In genomic region chr3:27656764-27657390, GRCm38 (mm10) we compare ENCODE assay signal across 8 mouse cellular contexts. TPM values are rescaled to one million over a fixed set of nuclear protein-coding genes. Genes with fewer than 3 reads are reported as not detected.
A peak's percentile ranks its signal among the peaks of the same experiment; 100 is the strongest.
DNase-seq lines count a peak whose midpoint lies in the region.

No protein-coding gene starts in this region.

- intact Hi-C loops in left cerebral cortex, postnatal 4 days (cut with DNase I) = no loop called here

- DNase-seq in left cerebral cortex, adult 11 months (ENCODE audit: low spot score) = peak; percentile 14
- DNase-seq in left cerebral cortex, postnatal 4 days = no peak
- peak; percentile 69 for DNase-seq in adrenal gland, adult 8-10 months
- DNase-seq in heart, adult 9 months (ENCODE audit: low spot score in 2 of 2) = peak; percentile 80 to 82
- peak; percentile 27 for DNase-seq in lung, postnatal 10 days
- no peak for DNase-seq in spleen, postnatal 14 days (ENCODE audit: low spot score in 2 of 2)
- DNase-seq in layer of hippocampus, postnatal 14 days (ENCODE audit: low spot score in 2 of 2) = no peak
- DNase-seq in right cerebral cortex, postnatal 14 days = no peak

RNA-seq across cellular contexts. Expression of gene Fndc3b, which starts 54.2 kb away (rescaled TPM):
- total RNA-seq in left cerebral cortex, postnatal 4 days (2021) = 10 to 100 TPM; 25.9 to 26.4 TPM
- 100 to 1,000 TPM in 3 of 4 experiments, 10 to 100 TPM in 1; 97.2 to 128 (median 115) TPM for total RNA-seq in adrenal gland, adult 8-10 months (2022)
- 10 to 100 TPM; 23.7 to 31.1 TPM for total RNA-seq in layer of hippocampus, postnatal 14 days (2021)

Comparison
In these comparisons a context has a peak if more than half of its experiments do, and no peak if none do; other contexts are left out.
1. DNase-seq: peak in left cerebral cortex, adult 11 months (single experiment), adrenal gland, adult 8-10 months (single experiment), heart, adult 9 months (2 of 2) and lung, postnatal 10 days (single experiment); none in left cerebral cortex, postnatal 4 days (single experiment), spleen, postnatal 14 days (0 of 2), layer of hippocampus, postnatal 14 days (0 of 2) and right cerebral cortex, postnatal 14 days (single experiment).